Mouse (Mus musculus) olfactory bulb, adult 2 months (tissue): ENCODE measurements around the gene Spib.

ENCODE experiments used
- CTCF ChIP-seq: fragments of 200-500 bp; IDR thresholded peaks from 2 replicates; pipeline ENCODE4 v1.5.1; 2012; ENCODE audit warnings: low read depth, mild to moderate bottlenecking, low read length, moderate library complexity; ENCODE audit not compliant: insufficient read depth
- POLR2A ChIP-seq: fragments of 200-500 bp; IDR thresholded peaks from 2 replicates; pipeline ENCODE4 v1.6.1; 2012; ENCODE audit warnings: mild to moderate bottlenecking, low read depth, low read length, moderate library complexity; ENCODE audit not compliant: insufficient read depth

DNA sequence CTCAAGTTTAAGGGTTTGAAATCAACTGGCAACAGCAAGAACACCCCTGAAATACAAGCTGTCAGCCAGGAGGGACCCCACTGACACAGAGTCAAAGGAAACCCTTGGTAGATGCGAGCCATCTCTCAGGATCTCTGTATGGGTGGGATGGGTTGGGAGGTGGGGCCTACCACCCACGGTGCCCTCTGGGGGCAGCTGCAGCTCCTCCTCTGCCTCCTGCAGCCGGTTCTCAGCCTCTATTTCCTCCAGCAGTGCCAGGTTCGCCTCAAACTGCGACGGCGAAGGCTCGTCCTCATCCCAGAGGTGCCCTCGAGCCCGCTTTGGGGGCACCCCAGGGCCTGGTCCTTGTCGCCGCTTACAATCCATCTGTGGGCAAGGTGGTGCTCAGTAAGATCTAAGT lies 11.2 kb upstream of the Spib start:
- TF ChIP-seq CTCF (no peak), POLR2A (no peak)
